Mouse (Mus musculus) MEL (cell line): ENCODE measurements around the gene Mapk1. TPM values are rescaled to one million over a fixed set of nuclear protein-coding genes. Genes with fewer than 3 reads are reported as not detected.
A peak's percentile ranks its signal among the peaks of the same experiment; 100 is the strongest.

ENCODE experiments used
- DNase-seq: peaks from one replicate; pipeline ENCODE4 v3.0.0; 2011; ENCODE audit warnings: low read depth, low spot score
- H3K27ac ChIP-seq: 2 replicates; pipeline ENCODE4 v1.5.1; 2012; ENCODE audit warnings: low read depth, mild to moderate bottlenecking, control low read depth, low read length, moderate library complexity; ENCODE audit not compliant: control insufficient read depth
- H3K27me3 ChIP-seq, 2 experiments: fragments of 150-350 bp in 1 of 2; sonication (generic) in 1 of 2; 2 replicates each; pipeline ENCODE4 v1.6.1; 2012; ENCODE audit warnings: low read length in 2 of 2, mild to moderate bottlenecking in 2 of 2, improper control_type of control experiment in 1 of 2, moderate library complexity in 1 of 2; ENCODE audit not compliant: insufficient read depth in 2 of 2, control insufficient read depth in 1 of 2
- H3K36me3 ChIP-seq, 2 experiments: 2 replicates each; pipeline ENCODE4 v1.6.1; 2012 to 2014; ENCODE audit warnings: low read length in 2 of 2, improper control_type of control experiment in 1 of 2, inconsistent platforms in 1 of 2, mild to moderate bottlenecking in 1 of 2; ENCODE audit not compliant: insufficient read depth in 2 of 2, control insufficient read depth in 1 of 2
- H3K4me1 ChIP-seq, 2 experiments: fragments of 150-350 bp in 1 of 2; sonication (generic) in 1 of 2; 2 replicates each; pipeline ENCODE4 v1.6.1; 2012; ENCODE audit warnings: low read length in 2 of 2, improper control_type of control experiment in 1 of 2, mild to moderate bottlenecking in 1 of 2; ENCODE audit not compliant: insufficient read depth in 2 of 2, control insufficient read depth in 1 of 2
- H3K4me3 ChIP-seq, 2 experiments: fragments of 150-350 bp in 1 of 2; sonication (generic) in 1 of 2; 2 replicates each; pipeline ENCODE4 v1.5.1; 2012; ENCODE audit warnings: low read depth in 2 of 2, low read length in 2 of 2, mild to moderate bottlenecking in 2 of 2, moderate library complexity in 2 of 2, control low read depth in 1 of 2, improper control_type of control experiment in 1 of 2; ENCODE audit not compliant: control insufficient read depth in 1 of 2, insufficient read depth in 1 of 2
- H3K79me2 ChIP-seq: 2 replicates; pipeline ENCODE4 v1.6.1; 2012; ENCODE audit warnings: mild to moderate bottlenecking, low read length, moderate library complexity; ENCODE audit not compliant: control insufficient read depth, poor library complexity, insufficient read depth
- H3K9ac ChIP-seq: 2 replicates; pipeline ENCODE4 v1.6.1; 2012; ENCODE audit warnings: low read depth, mild to moderate bottlenecking, control low read depth, low read length, moderate library complexity; ENCODE audit not compliant: control insufficient read depth, poor library complexity, severe bottlenecking
- H3K9me3 ChIP-seq: fragments of 150-350 bp; sonication (generic); replicated peaks from 2 replicates; pipeline ENCODE4 v1.6.1; 2012; ENCODE audit warnings: mild to moderate bottlenecking, low read length, improper control_type of control experiment, moderate library complexity; ENCODE audit not compliant: insufficient read depth
- BHLHE40 ChIP-seq: IDR thresholded peaks from 2 replicates; pipeline ENCODE4 v1.6.1; 2012; ENCODE audit warnings: low read depth, mild to moderate bottlenecking, inconsistent platforms, low read length, improper control_type of control experiment, borderline replicate concordance
- CHD2 ChIP-seq: IDR thresholded peaks from 2 replicates; pipeline ENCODE4 v1.6.1; 2011; ENCODE audit warnings: low read length, improper control_type of control experiment
- E2F4 ChIP-seq: IDR thresholded peaks from 2 replicates; pipeline ENCODE4 v1.6.1; 2011; ENCODE audit warnings: low read depth, low read length, improper control_type of control experiment, borderline replicate concordance
- ELF1 ChIP-seq: IDR thresholded peaks from 2 replicates; pipeline ENCODE4 v1.6.1; 2014; ENCODE audit warnings: low read depth, mild to moderate bottlenecking, inconsistent platforms, low read length, improper control_type of control experiment, moderate library complexity
- EP300 ChIP-seq, 2 experiments: IDR thresholded peaks; 2 replicates each; pipeline ENCODE4 v1.6.1; 2011; ENCODE audit warnings: improper control_type of control experiment in 2 of 2, low read length in 2 of 2, low read depth in 1 of 2, mild to moderate bottlenecking in 1 of 2
- ETS1 ChIP-seq: IDR thresholded peaks from 2 replicates; pipeline ENCODE4 v1.6.1; 2012; ENCODE audit warnings: low read depth, mild to moderate bottlenecking, inconsistent platforms, low read length, improper control_type of control experiment, moderate library complexity
- JUND ChIP-seq: IDR thresholded peaks from 2 replicates; pipeline ENCODE4 v1.6.1; 2011; ENCODE audit warnings: low read depth, mild to moderate bottlenecking, improper control_type of control experiment, low read length
- MAFK ChIP-seq: IDR thresholded peaks from 2 replicates; pipeline ENCODE4 v1.6.1; 2011; ENCODE audit warnings: low read depth, mild to moderate bottlenecking, low read length, improper control_type of control experiment, borderline replicate concordance
- MAZ ChIP-seq: IDR thresholded peaks from 2 replicates; pipeline ENCODE4 v1.6.1; 2012; ENCODE audit warnings: low read depth, mild to moderate bottlenecking, inconsistent platforms, low read length, improper control_type of control experiment
- MXI1 ChIP-seq: IDR thresholded peaks from 2 replicates; pipeline ENCODE4 v1.6.1; 2011; ENCODE audit warnings: mild to moderate bottlenecking, low read depth, low read length, improper control_type of control experiment
- MYC ChIP-seq: IDR thresholded peaks from 2 replicates; pipeline ENCODE4 v1.6.1; 2011; ENCODE audit warnings: low read depth, mild to moderate bottlenecking, low read length, improper control_type of control experiment, moderate library complexity
- POLR2A ChIP-seq, 2 experiments: IDR thresholded peaks; 2 replicates each; pipeline ENCODE4 v1.6.1; 2011 to 2012; ENCODE audit warnings: low read length in 2 of 2, mild to moderate bottlenecking in 2 of 2, control low read depth in 1 of 2, improper control_type of control experiment in 1 of 2, low read depth in 1 of 2, moderate library complexity in 1 of 2; ENCODE audit not compliant: control insufficient read depth in 1 of 2, insufficient read depth in 1 of 2, poor library complexity in 1 of 2
- POLR2AphosphoS2 ChIP-seq: IDR thresholded peaks from 2 replicates; pipeline ENCODE4 v1.6.1; 2011; ENCODE audit warnings: low read length, improper control_type of control experiment
- SIN3A ChIP-seq: IDR thresholded peaks from 2 replicates; pipeline ENCODE4 v1.6.1; 2012; ENCODE audit warnings: low read length, improper control_type of control experiment, inconsistent platforms
- SMC3 ChIP-seq: IDR thresholded peaks from 2 replicates; pipeline ENCODE4 v1.6.1; 2011; ENCODE audit warnings: low read depth, low read length, improper control_type of control experiment
- TBP ChIP-seq: IDR thresholded peaks from 2 replicates; pipeline ENCODE4 v1.8.0; 2011; ENCODE audit warnings: low read depth, low read length, improper control_type of control experiment
- TCF12 ChIP-seq: IDR thresholded peaks from 2 replicates; pipeline ENCODE4 v1.6.1; 2014; ENCODE audit warnings: low read depth, mild to moderate bottlenecking, inconsistent platforms, low read length, improper control_type of control experiment, moderate library complexity
- USF2 ChIP-seq, 2 experiments: IDR thresholded peaks; 2 replicates each; pipeline ENCODE4 v1.6.1; 2011 to 2012; ENCODE audit warnings: improper control_type of control experiment in 2 of 2, low read length in 2 of 2, borderline replicate concordance in 1 of 2, inconsistent platforms in 1 of 2, low read depth in 1 of 2, mild to moderate bottlenecking in 1 of 2; ENCODE audit not compliant: insufficient read depth in 1 of 2
- ZMIZ1 ChIP-seq: IDR thresholded peaks from 2 replicates; pipeline ENCODE4 v1.6.1; 2012; ENCODE audit warnings: low read depth, mild to moderate bottlenecking, inconsistent platforms, low read length, improper control_type of control experiment, moderate library complexity
- ZNF384 ChIP-seq: IDR thresholded peaks from 2 replicates; pipeline ENCODE4 v1.6.1; 2012; ENCODE audit warnings: low read depth, mild to moderate bottlenecking, inconsistent platforms, low read length, improper control_type of control experiment
- polyA plus RNA-seq, 2 experiments: library from polyadenylated mRNA; stranded (reverse) in 1 of 2; unstranded in 1 of 2; fragments of >175 nt in 1 of 2; fragments of >200 nt in 1 of 2; gene quantifications; 2 replicates each; pipeline versions ENCODE4 v1.2.1 to v1.2.4; 2012; ENCODE audit warnings: low replicate concordance in 2 of 2, low read depth in 1 of 2; ENCODE audit not compliant: insufficient read length in 2 of 2, insufficient read depth in 1 of 2, missing spikeins in 1 of 2
- total RNA-seq: library from RNA; depleted of rRNA; stranded (reverse); fragments of 300-350 nt; gene quantifications from 2 replicates; pipeline ENCODE4 v1.2.3, GENCODE M21; 2012

The Mapk1 gene
- total and polyA plus RNA-seq, 3 experiments, result 125 to 225 (median 144) TPM

DNA sequence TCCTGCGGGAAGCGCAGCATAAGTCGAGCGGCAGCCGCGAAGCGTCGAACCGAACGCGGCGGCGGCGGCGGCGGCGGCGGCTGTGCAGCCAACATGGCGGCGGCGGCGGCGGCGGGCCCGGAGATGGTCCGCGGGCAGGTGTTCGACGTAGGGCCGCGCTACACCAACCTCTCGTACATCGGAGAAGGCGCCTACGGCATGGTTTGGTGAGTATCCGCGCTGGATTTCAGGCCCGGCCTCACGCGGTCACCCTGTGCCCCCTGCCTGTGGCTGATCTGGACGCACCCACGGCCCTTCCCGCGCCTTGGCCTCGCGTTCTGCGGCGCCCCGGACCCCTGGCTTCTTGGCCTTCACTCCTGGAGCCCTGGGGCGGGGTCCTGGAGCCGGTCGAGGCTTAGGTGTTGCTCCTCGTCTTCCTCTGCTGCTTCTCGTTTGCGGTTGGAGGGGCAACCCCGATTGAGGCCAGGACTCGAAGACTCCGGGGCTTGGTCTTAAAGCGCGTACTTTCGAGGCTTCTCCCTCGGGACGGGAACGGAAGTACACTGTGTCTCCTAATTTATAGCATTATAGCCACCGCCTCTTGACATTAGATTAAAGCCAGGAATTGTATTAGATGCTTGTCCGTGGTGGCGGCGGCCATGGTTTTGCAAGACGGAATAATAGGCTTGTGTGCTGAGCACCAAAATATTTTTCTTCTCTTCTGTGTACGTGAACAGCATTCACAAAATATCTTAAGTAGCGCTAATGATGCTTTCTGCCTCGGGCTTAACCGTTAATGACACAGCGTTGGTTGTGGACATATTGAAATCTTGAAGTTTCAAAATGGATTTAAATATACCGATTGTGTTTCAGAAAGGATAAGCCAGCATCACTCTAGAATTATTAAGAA, 596 bp downstream of the Mapk1 start:
- TF ChIP-seq TBP, result no peak
- TF ChIP-seq MAFK, result no peak
- no peak; a peak in 1 of 4 replicates for TF ChIP-seq POLR2A (IDR thresholded peaks at IDR 0.05; ENCODE audit: control insufficient read depth in 1 of 2, insufficient read depth in 1 of 2, low read depth in 1 of 2, low read length in 2 of 2, poor library complexity in 1 of 2)
- no peak for TF ChIP-seq E2F4
- TF ChIP-seq ZNF384, result no peak
- no peak; the same call in 1 of the 2 replicates for TF ChIP-seq MXI1
- TF ChIP-seq MAZ, result 0 out of 2 replicates have a peak, but pooled peaks have one; percentile 13
- TF ChIP-seq CHD2, result no peak
- TF ChIP-seq ELF1, result no peak
- TF ChIP-seq ZMIZ1, result no peak
- TF ChIP-seq BHLHE40, result no peak
- TF ChIP-seq SMC3, result no peak
- no peak for TF ChIP-seq ETS1
- TF ChIP-seq POLR2AphosphoS2, result no peak
- TF ChIP-seq EP300 (IDR thresholded peaks at IDR 0.05; ENCODE audit: low read depth in 1 of 2, low read length in 2 of 2), result peak in 1 of 2 experiments; percentile 2; a peak in 1 of 4 replicates
- no peak for TF ChIP-seq JUND
- TF ChIP-seq USF2 (IDR thresholded peaks at IDR 0.05; ENCODE audit: borderline replicate concordance in 1 of 2, insufficient read depth in 1 of 2, low read depth in 1 of 2, low read length in 2 of 2), result no peak
- TF ChIP-seq SIN3A, result peak; percentile 63
- TF ChIP-seq MYC, result 0 out of 2 replicates have a peak, but pooled peaks have one; percentile 24
- 0 out of 2 replicates have a peak, but pooled peaks have one; percentile 0 for TF ChIP-seq TCF12
- TF ChIP-seq, all 39 proteins: peak for 5
- Histone ChIP-seq H3K27ac (peak overlapping the region; percentile 70), H3K4me1 (peaks cover 11 to 16% of the 10 kb centered on the region in 2 experiments), H3K79me2 (peaks cover 48% of the 10 kb centered on the region), H3K9me3 (no peaks in the 10 kb centered on the region), H3K36me3 (peaks cover 17 to 22% of the 10 kb centered on the region in 2 experiments), H3K4me3 (peak overlapping the region; percentile 70 to 90), H3K9ac (peak overlapping the region; percentile 86), H3K27me3 (no peaks in the 10 kb centered on the region)
- peak; percentile 81 for DNase-seq
